Mouse (Mus musculus): ENCODE measurements at regions not wholly inside any gene's neighbourhood (a gene's known extent, or its start where the extent isn't known, plus 50 kb on each side); places are given as distances from the start of the nearest gene placed in this dataset.

GRCm38 (mm10) chr2:28287210-28287860 lies 94.5 kb downstream of the Olfm1 start:
- no peak for DNase-seq (ENCODE audit: low spot score)

- no peak for DNase-seq (ENCODE audit: low spot score)
Observed at GRCm38 (mm10) chr2:28289339-28289738, 96.5 kb downstream of the Olfm1 start.

GRCm38 (mm10) chr2:28289860-28290471 lies 97.2 kb downstream of the Olfm1 start:
- DNase-seq (ENCODE audit: low spot score): no peak

DNA sequence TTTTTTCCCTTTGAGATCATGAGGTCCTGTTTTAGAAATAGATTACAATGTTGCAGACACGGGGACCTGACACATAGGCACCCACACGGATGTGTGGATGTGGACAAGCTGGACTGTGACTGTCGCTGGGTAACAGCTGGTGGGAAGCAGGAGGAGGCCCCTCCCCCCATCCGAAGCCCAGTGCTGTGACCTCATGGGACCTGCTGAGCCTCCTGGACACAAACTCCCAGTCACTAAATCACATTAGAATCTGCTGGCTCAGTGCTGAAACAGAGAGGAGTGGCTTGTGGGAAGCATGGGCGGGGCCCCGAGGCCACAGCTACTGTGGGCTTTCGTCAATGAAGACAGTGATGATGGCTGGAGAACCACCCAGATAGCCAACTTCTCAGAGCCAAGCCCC lies 101.7 kb downstream of the Olfm1 start:
- no peak for DNase-seq (ENCODE audit: low spot score)

- DNase-seq (ENCODE audit: low spot score): no peak
Observed at GRCm38 (mm10) chr2:28296183-28296582, 103.4 kb downstream of the Olfm1 start.

DNA sequence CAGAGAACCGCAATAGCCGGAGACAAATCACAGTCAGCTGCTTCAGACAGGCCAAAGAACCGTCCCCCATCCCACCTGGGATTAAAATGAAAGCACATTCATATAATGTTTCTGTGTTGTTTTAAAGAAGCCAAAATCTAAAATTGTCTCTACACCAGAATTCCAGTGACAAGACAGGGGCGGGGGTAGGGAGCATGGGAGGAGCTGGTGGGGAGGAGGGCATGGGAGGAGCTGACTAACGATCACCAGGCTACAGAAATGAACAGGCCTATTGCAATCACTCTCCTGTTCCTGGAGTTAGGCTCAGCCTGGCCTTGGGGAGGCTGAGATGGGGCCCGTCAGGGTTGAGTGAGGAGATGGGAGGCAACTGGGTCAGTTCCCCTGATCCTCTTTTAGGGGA lies 105.9 kb downstream of the Olfm1 start:
- DNase-seq (ENCODE audit: low spot score): no peak

GRCm38 (mm10) chr2:28299346-28299745 lies 106.6 kb downstream of the Olfm1 start:
- DNase-seq (ENCODE audit: low spot score): no peak

DNA sequence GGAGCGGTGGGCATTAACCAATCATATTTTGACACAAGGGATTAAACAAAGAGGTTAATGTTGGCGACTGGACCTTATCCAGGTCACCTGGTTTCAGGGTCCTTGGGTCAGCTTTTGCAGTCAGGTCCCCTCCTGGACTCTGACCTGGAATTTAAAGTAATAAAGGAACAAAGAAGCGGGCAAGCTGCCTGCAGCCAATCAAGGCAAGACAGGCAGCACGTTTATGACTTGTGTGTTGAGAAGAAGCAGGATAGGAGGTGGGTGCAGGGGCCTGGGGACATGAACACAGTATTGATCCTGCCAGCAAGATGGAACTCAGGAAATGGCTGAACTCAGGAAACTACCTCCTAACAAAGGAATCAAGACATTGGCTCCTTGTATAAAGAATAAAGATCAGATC lies 108.5 kb downstream of the Olfm1 start:
- DNase-seq (ENCODE audit: low spot score): no peak

DNA sequence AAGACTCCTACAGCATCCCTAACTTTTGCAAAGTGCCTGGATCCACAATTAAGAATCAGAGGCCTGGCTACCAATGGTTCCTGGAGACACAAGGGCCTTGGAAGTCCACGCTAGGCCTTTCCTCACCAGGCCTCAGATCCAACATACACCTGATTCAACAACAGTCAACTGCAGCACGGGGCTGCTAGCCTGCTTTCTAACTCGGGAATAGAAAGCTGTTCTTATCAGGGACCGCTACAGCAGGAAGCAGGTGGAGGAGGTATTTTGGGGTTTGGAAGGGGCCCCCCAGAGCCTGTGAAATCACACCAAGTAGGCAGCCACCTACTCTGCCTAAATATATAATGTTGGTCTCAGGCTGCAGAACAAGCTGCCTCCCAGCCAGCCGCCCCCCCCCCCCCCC lies 111.1 kb downstream of the Olfm1 start:
- DNase-seq (ENCODE audit: low spot score): no peak

GRCm38 (mm10) chr2:28304712-28305111 lies 111.9 kb downstream of the Olfm1 start:
- peak; percentile 30 for DNase-seq (ENCODE audit: low spot score)

DNA sequence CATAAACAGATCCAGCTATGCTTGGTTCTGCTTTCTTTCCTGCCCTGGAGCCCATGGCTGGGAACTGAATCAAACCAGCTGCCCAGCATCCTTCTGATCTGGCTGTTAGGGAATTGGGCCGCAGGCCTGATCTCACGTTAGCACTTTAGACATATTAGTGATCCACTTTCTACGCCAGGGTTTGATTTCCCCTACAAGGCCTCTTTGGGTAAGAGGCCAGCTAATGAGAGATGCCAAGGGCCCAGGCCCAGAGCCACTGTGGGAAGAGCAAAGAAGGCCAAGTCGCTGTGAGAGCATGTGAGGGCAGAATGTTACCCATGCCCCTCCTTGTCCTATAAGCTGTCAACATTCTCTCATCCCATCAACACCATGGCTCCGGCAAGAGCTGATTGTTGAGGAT lies 116.3 kb downstream of the Olfm1 start:
- no peak for DNase-seq (ENCODE audit: low spot score)

- DNase-seq (ENCODE audit: low spot score): no peak
Observed at GRCm38 (mm10) chr2:28312212-28312611, 119.4 kb downstream of the Olfm1 start.

GRCm38 (mm10) chr2:28325502-28325901 lies 121.1 kb upstream of the Ppp1r26 start:
- no peak for DNase-seq (ENCODE audit: low spot score)

DNA sequence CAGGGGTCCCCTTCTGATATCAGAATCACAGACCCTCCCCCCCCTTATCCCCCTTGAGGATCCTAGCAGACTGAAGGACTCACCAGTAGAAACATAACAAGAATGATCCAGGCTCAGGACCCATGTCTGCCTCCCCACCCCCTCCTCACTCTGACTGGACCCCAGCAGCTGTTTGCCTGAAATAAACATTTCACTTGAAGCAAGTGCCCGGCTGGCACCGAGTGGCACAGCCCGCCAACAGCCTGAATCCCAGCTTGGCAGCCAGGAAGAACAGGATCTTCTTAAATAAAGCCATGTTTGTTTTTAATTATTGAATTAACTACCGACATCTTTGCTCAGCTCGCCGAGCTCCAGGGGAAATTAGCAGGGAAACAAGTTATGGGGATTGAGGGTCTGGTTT lies 120.5 kb upstream of the Ppp1r26 start:
- no peak for DNase-seq (ENCODE audit: low spot score)

GRCm38 (mm10) chr2:28326682-28327081 lies 119.9 kb upstream of the Ppp1r26 start:
- DNase-seq (ENCODE audit: low spot score): no peak

- DNase-seq (ENCODE audit: low spot score): no peak
Observed at GRCm38 (mm10) chr2:28329130-28329529, 117.5 kb upstream of the Ppp1r26 start.

- no peak for DNase-seq (ENCODE audit: low spot score)
Observed at GRCm38 (mm10) chr2:28335141-28335789, 111.3 kb upstream of the Ppp1r26 start.

- no peak for DNase-seq (ENCODE audit: low spot score)
Observed at GRCm38 (mm10) chr2:28335810-28336209, 110.8 kb upstream of the Ppp1r26 start.

- no peak for DNase-seq (ENCODE audit: low spot score)
Observed at GRCm38 (mm10) chr2:28336349-28337309, 110.0 kb upstream of the Ppp1r26 start.

DNA sequence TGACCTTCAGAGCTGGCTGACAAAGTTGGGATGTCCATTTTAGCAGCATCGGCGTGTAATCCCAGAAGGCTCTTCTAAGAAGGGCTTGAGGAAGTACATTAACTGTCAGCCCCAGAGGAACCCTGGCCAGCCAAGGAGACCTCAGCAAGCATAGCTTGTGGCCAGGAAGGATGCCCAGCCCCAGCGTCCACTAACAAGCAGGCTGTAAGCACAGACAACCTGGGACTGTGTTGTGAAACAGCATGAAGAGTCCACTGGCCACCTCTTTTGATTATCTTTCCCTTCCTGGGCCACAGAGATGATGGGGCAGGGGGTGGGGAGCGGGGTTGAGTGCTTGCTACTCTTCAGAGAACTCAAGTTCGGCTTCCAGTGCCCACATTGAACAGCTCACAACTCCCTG lies 109.0 kb upstream of the Ppp1r26 start:
- no peak for DNase-seq (ENCODE audit: low spot score)

DNA sequence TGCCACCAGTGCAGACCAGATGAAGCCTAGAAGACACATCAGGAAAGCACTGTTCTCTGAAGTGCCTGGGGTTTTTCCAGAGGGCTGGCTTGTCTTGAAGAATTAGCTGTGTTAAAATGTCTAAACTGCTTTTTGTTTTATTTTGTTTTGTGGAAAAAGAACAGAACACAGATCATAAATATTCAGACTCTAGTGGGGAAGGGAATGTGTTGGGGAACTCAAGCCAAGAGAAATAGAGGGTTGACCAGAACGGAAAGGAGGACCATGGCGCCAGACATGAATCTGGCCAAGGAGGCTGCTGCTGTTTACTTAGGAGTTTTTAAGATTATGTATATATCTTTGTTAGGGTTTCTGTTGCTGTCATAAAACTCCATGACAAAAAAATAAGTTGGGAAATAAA lies 105.3 kb upstream of the Ppp1r26 start:
- no peak for DNase-seq (ENCODE audit: low spot score)

DNA sequence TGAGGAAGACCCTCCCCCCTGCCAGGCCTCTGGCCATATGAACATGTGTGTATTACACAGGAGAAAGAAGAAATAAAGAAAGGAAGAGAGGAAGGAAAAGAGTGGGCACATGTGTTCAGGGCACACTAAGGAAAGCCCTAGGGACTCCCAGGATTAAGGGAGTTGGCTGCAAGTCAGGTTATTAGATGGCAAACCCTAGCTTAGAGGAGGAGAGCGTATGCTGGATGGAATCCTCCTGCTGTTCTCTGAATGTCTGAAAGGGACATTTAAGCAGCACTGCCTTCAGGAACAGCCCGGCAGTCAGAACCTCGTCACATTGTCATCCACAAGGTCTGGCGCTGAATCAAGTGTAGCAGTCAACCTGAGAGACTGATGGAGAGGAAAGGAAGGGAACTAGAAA lies 98.1 kb upstream of the Ppp1r26 start:
- no peak for DNase-seq (ENCODE audit: low spot score)
